18 mouse cellular contexts compared by ENCODE assay signal in genomic region chr4:142046496-142046895, GRCm38 (mm10). TPM values are rescaled to one million over a fixed set of nuclear protein-coding genes. Genes with fewer than 3 reads are reported as not detected.
DNase-seq lines count a peak whose midpoint lies in the region; ATAC-seq and TF ChIP-seq lines count a peak whose summit lies in the region.
"Had no signal": no experiment of that assay in that cellular context is flagged by ENCODE, and none has a peak within 500 bp of the region (broad histone marks: within the 10 kb centered on the region; RNA-seq: fewer than 3 reads in every experiment).

No protein-coding gene starts in this region.

- peaks cover 65% of the 10 kb centered on the region for H3K4me1 ChIP-seq in kidney, adult 2 months (ENCODE audit: control insufficient read depth, insufficient read depth, low read length)
- peaks cover 21% of the 10 kb centered on the region for H3K4me1 ChIP-seq in kidney, embryonic 14.5 days (ENCODE audit: control insufficient read depth, insufficient read depth, low read length)
- H3K4me1 ChIP-seq in intestine, embryonic 16.5 days (ENCODE audit: control insufficient read depth, insufficient read depth, low read length): peaks cover 56% of the 10 kb centered on the region
- peaks cover 43% of the 10 kb centered on the region for H3K4me1 ChIP-seq in kidney, postnatal 0 days (replicated peaks; ENCODE audit: insufficient read depth, low read length)
- H3K4me1 ChIP-seq in midbrain, postnatal 0 days (ENCODE audit: insufficient read depth, low read length): no peaks in the 10 kb centered on the region
- H3K4me1 ChIP-seq: forebrain, embryonic 13.5 days had no signal

- H3K36me3 ChIP-seq in kidney, adult 2 months (ENCODE audit: control insufficient read depth, insufficient read depth, low read length): no peaks in the 10 kb centered on the region
- no peaks in the 10 kb centered on the region for H3K36me3 ChIP-seq in kidney, embryonic 14.5 days (ENCODE audit: control insufficient read depth, insufficient read depth, low read length)
- no peaks in the 10 kb centered on the region for H3K36me3 ChIP-seq in intestine, embryonic 16.5 days (ENCODE audit: control insufficient read depth, insufficient read depth, low read length)
- no peaks in the 10 kb centered on the region for H3K36me3 ChIP-seq in kidney, postnatal 0 days (ENCODE audit: insufficient read depth, low read length)
- H3K36me3 ChIP-seq in midbrain, postnatal 0 days (ENCODE audit: insufficient read depth, low read length): no peaks in the 10 kb centered on the region
- H3K36me3 ChIP-seq: embryonic facial prominence, embryonic 10.5 days; heart, embryonic 13.5 days had no signal

- H3K9ac ChIP-seq in kidney, embryonic 14.5 days (ENCODE audit: low read depth, low read length): no peak overlapping the region
- H3K9ac ChIP-seq in intestine, embryonic 16.5 days (ENCODE audit: low read depth, low read length): peak overlapping the region; percentile 58
- no peak overlapping the region for H3K9ac ChIP-seq in kidney, postnatal 0 days (ENCODE audit: low read depth, low read length)
- H3K9ac ChIP-seq in midbrain, postnatal 0 days (replicated peaks; ENCODE audit: low read length, poor library complexity, severe bottlenecking): no peak overlapping the region
- H3K9ac ChIP-seq: forebrain, embryonic 13.5 days; forebrain, postnatal 0 days; heart, embryonic 13.5 days had no signal

- no peak overlapping the region for H3K4me2 ChIP-seq in kidney, embryonic 14.5 days (replicated peaks; ENCODE audit: low read depth, low read length)
- peak overlapping the region; percentile 39 for H3K4me2 ChIP-seq in intestine, embryonic 16.5 days (ENCODE audit: low read depth, low read length)
- H3K4me2 ChIP-seq in kidney, postnatal 0 days (ENCODE audit: low read length): no peak overlapping the region
- H3K4me2 ChIP-seq in midbrain, postnatal 0 days (ENCODE audit: low read depth, low read length, poor library complexity, severe bottlenecking): no peak overlapping the region
- H3K4me2 ChIP-seq: forebrain, embryonic 13.5 days; heart, embryonic 13.5 days had no signal

- TF ChIP-seq CTCF in kidney, adult 2 months (conservative IDR thresholded peaks at IDR 0.05; ENCODE audit: insufficient read depth, insufficient read length, low read depth, low read length): no peak
- TF ChIP-seq CTCF in kidney, postnatal 0 days (IDR thresholded peaks at IDR 0.05; ENCODE audit: low read depth): no peak
- TF ChIP-seq CTCF in midbrain, postnatal 0 days (IDR thresholded peaks at IDR 0.05): no peak

- H3K4me3 ChIP-seq in kidney, adult 2 months (ENCODE audit: insufficient read depth, low read depth, low read length): no peak overlapping the region
- H3K4me3 ChIP-seq in kidney, embryonic 14.5 days (ENCODE audit: low read length): no peak overlapping the region
- H3K4me3 ChIP-seq in intestine, embryonic 16.5 days (ENCODE audit: low read length): peak overlapping the region; percentile 38
- H3K4me3 ChIP-seq in kidney, postnatal 0 days (replicated peaks; ENCODE audit: low read depth, low read length): no peak overlapping the region
- H3K4me3 ChIP-seq in midbrain, postnatal 0 days (ENCODE audit: low read depth, low read length): no peak overlapping the region
- H3K4me3 ChIP-seq: embryonic facial prominence, embryonic 10.5 days; forebrain, embryonic 13.5 days; heart, embryonic 13.5 days had no signal

- H3K9me3 ChIP-seq in kidney, embryonic 14.5 days (ENCODE audit: control insufficient read depth, low read length): no peaks in the 10 kb centered on the region
- H3K9me3 ChIP-seq in intestine, embryonic 16.5 days (ENCODE audit: control insufficient read depth, low read length): no peaks in the 10 kb centered on the region
- H3K9me3 ChIP-seq in kidney, postnatal 0 days (replicated peaks; ENCODE audit: low read length): no peaks in the 10 kb centered on the region
- H3K9me3 ChIP-seq in midbrain, postnatal 0 days (ENCODE audit: low read length): no peaks in the 10 kb centered on the region
- H3K9me3 ChIP-seq: embryonic facial prominence, embryonic 10.5 days; forebrain, embryonic 13.5 days; heart, embryonic 13.5 days had no signal

- 24% methylated on average over 7 of the region's 7 CpGs for WGBS in kidney, adult 2 months
- WGBS in kidney, embryonic 14.5 days: 57% methylated on average over 7 of the region's 7 CpGs
- WGBS in intestine, embryonic 16.5 days: 72% methylated on average over 7 of the region's 7 CpGs
- WGBS in kidney, postnatal 0 days: 43% methylated on average over 7 of the region's 7 CpGs
- WGBS in midbrain, postnatal 0 days: 82% methylated on average over 7 of the region's 7 CpGs

- no peak for ATAC-seq in kidney, embryonic 14.5 days (ENCODE audit: low FRiP score, low TSS enrichment)
- ATAC-seq in intestine, embryonic 16.5 days: no peak
- ATAC-seq in kidney, postnatal 0 days (replicated peaks; ENCODE audit: low FRiP score, low read depth): no peak
- no peak for ATAC-seq in midbrain, postnatal 0 days (ENCODE audit: low FRiP score)
- ATAC-seq: forebrain, embryonic 13.5 days; forebrain, postnatal 0 days had no signal

- no peaks in the 10 kb centered on the region for H3K27me3 ChIP-seq in kidney, adult 2 months (replicated peaks; ENCODE audit: control insufficient read depth, insufficient read depth, low read length)
- H3K27me3 ChIP-seq in kidney, embryonic 14.5 days (ENCODE audit: control insufficient read depth, insufficient read depth, low read length): no peaks in the 10 kb centered on the region
- H3K27me3 ChIP-seq in intestine, embryonic 16.5 days (replicated peaks; ENCODE audit: control insufficient read depth, insufficient read depth, low read length): no peaks in the 10 kb centered on the region
- H3K27me3 ChIP-seq in kidney, postnatal 0 days (ENCODE audit: insufficient read depth, low read length): no peaks in the 10 kb centered on the region
- no peaks in the 10 kb centered on the region for H3K27me3 ChIP-seq in midbrain, postnatal 0 days (ENCODE audit: insufficient read depth, low read length)
- H3K27me3 ChIP-seq: CH12.LX; forebrain, embryonic 13.5 days; heart, embryonic 13.5 days had no signal

- no peak for TF ChIP-seq POLR2A in kidney, adult 2 months (IDR thresholded peaks at IDR 0.05; ENCODE audit: low read depth, low read length)

- H3K27ac ChIP-seq in kidney, adult 2 months (ENCODE audit: insufficient read depth, low read depth, low read length): peak overlapping the region; percentile 49
- H3K27ac ChIP-seq in kidney, embryonic 14.5 days (ENCODE audit: low read depth, low read length): no peak overlapping the region
- peak overlapping the region; percentile 63 for H3K27ac ChIP-seq in intestine, embryonic 16.5 days (ENCODE audit: low read length)
- H3K27ac ChIP-seq in kidney, postnatal 0 days: peak overlapping the region; percentile 72
- H3K27ac ChIP-seq in midbrain, postnatal 0 days (ENCODE audit: low read depth, low read length): no peak overlapping the region
- H3K27ac ChIP-seq: embryonic facial prominence, embryonic 10.5 days; forebrain, embryonic 13.5 days; heart, embryonic 13.5 days had no signal

- peak; percentile 58 for DNase-seq in kidney, adult 2 months
- DNase-seq in kidney, postnatal 0 days (ENCODE audit: low spot score): no peak
- no peak for DNase-seq in left cerebral cortex, adult 18-20 months (ENCODE audit: low spot score in 2 of 2)
- no peak for DNase-seq in midbrain, postnatal 0 days (ENCODE audit: low spot score)
- no peak for DNase-seq in Muller cell, postnatal 12 days (ENCODE audit: inconsistent ontology term)
- DNase-seq: adrenal gland, adult 8-10 months; cerebellum, adult 2 months; cerebellum, postnatal 10 days; forebrain, postnatal 0 days; gastrocnemius, postnatal 14 days; heart, postnatal 36 days had no signal

RNA-seq across cellular contexts. Expression of gene Fhad1, which starts 31.6 kb away (rescaled TPM):
- 0.18 and 0.28 TPM in 2 replicates for polyA plus RNA-seq in kidney, adult 2 months (2012; rRNA removed)
- polyA plus RNA-seq in kidney, embryonic 14.5 days (2014; fragmentation: Nextera tagmentation; extraction: Ambion mirVana): 0.15 and 0.60 TPM in 2 replicates
- polyA plus RNA-seq in intestine, embryonic 16.5 days (2015; fragmentation: Nextera tagmentation; extraction: Ambion mirVana): 1.4 and 2.3 TPM in 2 replicates
- 0.32 and 0.50 TPM in 2 replicates for polyA plus RNA-seq in kidney, postnatal 0 days (2015; fragmentation: Nextera tagmentation; extraction: Ambion mirVana)
- total RNA-seq in left cerebral cortex, adult 18-20 months (2021): 1 to 10 TPM; 7.4 to 9.1 TPM
- 3.6 and 5.6 TPM in 2 replicates for total RNA-seq in midbrain, postnatal 0 days (2014; rRNA removed)
- polyA plus RNA-seq in midbrain, postnatal 0 days (2015; fragmentation: Nextera tagmentation; extraction: Ambion mirVana): 6.6 and 7.2 TPM in 2 replicates
- total RNA-seq: gastrocnemius, adult 18-20 months; heart, postnatal 36 days had no signal

RNA-seq across cellular contexts. Expression of gene Tmem51, which starts 37.6 kb away (rescaled TPM):
- 59.6 and 60.4 TPM in 2 replicates for polyA plus RNA-seq in kidney, adult 2 months (2012; rRNA removed)
- 16.7 and 23.0 TPM in 2 replicates for polyA plus RNA-seq in kidney, embryonic 14.5 days (2014; fragmentation: Nextera tagmentation; extraction: Ambion mirVana)
- polyA plus RNA-seq in intestine, embryonic 16.5 days (2015; fragmentation: Nextera tagmentation; extraction: Ambion mirVana): 160 and 206 TPM in 2 replicates
- 53.8 and 56.8 TPM in 2 replicates for polyA plus RNA-seq in kidney, postnatal 0 days (2015; fragmentation: Nextera tagmentation; extraction: Ambion mirVana)
- 1 to 10 TPM; 5.3 to 5.7 TPM for total RNA-seq in left cerebral cortex, adult 18-20 months (2021)
- total RNA-seq in midbrain, postnatal 0 days (2014; rRNA removed): 5.9 and 7.1 TPM in 2 replicates
- 7.9 and 9.4 TPM in 2 replicates for polyA plus RNA-seq in midbrain, postnatal 0 days (2015; fragmentation: Nextera tagmentation; extraction: Ambion mirVana)

Comparison
In these comparisons a context has a peak if more than half of its experiments do, and no peak if none do; other contexts are left out.
1. H3K27ac ChIP-seq: peak in kidney, adult 2 months (single experiment), intestine, embryonic 16.5 days (single experiment) and kidney, postnatal 0 days (single experiment); none in kidney, embryonic 14.5 days (single experiment) and midbrain, postnatal 0 days (single experiment).